Mouse (Mus musculus): ENCODE measurements around the gene Ccr3.

DNA sequence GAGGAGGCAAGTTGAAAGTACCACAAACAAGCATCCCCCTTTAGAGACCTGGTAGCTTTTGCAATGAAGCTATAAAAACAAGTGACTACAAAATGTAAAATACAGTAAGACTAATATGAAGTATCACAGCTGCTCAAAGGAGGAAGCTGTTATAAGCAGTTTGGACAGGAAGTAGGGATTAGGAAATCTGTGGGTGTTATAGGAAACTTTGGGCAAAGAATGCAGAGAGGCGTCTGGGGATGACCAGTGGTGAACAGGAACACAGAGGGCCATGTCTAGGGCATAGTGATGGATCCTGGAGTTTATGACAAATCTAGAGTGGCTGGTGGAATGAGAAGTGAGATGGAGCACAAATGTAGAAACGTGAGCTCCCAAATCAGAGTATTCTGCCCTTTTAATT lies 31.8 kb downstream of the Ccr3 start:
- TF ChIP-seq CTCF (IDR thresholded peaks at IDR 0.05; ENCODE audit: low read depth, low read length): no peak
- TF ChIP-seq POLR2A (IDR thresholded peaks at IDR 0.05; ENCODE audit: extremely low read depth, insufficient read depth, low read length): no peak

Measured in liver, adult 2 months (tissue).